Mouse (Mus musculus): Measurements from ENCODE around the gene AC131692.1. TPM values are rescaled to one million over a fixed set of nuclear protein-coding genes. Genes with fewer than 3 reads are reported as not detected.
A peak's percentile ranks its signal among the peaks of the same experiment; 100 is the strongest.

Gene AC131692.1
- polyA plus RNA-seq (2012; fragmentation: generic; extraction: Trizol) = 0.07 TPM

- H3ac ChIP-seq (ENCODE audit: control insufficient read depth, insufficient read length) = no peak within 1 kb of the TSS
- no peak within 1 kb of the TSS for H3K4me3 ChIP-seq
- no peak for TF ChIP-seq TCF12 (IDR thresholded peaks at IDR 0.05; ENCODE audit: insufficient read depth, poor library complexity, severe bottlenecking)
- no peak for TF ChIP-seq SRF (IDR thresholded peaks at IDR 0.05; ENCODE audit: control insufficient read depth, insufficient read length, low read depth)
- TF ChIP-seq CEBPB (IDR thresholded peaks at IDR 0.05; ENCODE audit: insufficient read depth, poor library complexity, severe bottlenecking) = no peak
- TF ChIP-seq POLR2A (IDR thresholded peaks at IDR 0.05; ENCODE audit: insufficient read length, low read depth) = no peak
- TF ChIP-seq MYOG (IDR thresholded peaks at IDR 0.05; ENCODE audit: control insufficient read depth in 1 of 3, insufficient read depth in 1 of 3, insufficient read length in 2 of 3, low read depth in 2 of 3) = no peak
- no peak for TF ChIP-seq MAX (IDR thresholded peaks at IDR 0.05; ENCODE audit: low read depth)
- no peak for TF ChIP-seq POLR2AphosphoS2 (IDR thresholded peaks at IDR 0.05; ENCODE audit: insufficient read length, low read depth)
- TF ChIP-seq TCF3 (IDR thresholded peaks at IDR 0.05; ENCODE audit: insufficient read length, low read depth) = no peak
- no peak for TF ChIP-seq MYOD1 (IDR thresholded peaks at IDR 0.05; ENCODE audit: control insufficient read depth in 1 of 3, insufficient read length in 2 of 3, low read depth in 2 of 3)
- no peaks in the 10 kb centered on the region for H3K27me3 ChIP-seq (ENCODE audit: control insufficient read depth, insufficient read depth, insufficient read length)
- no peak within 1 kb of the TSS for H3K4me2 ChIP-seq (ENCODE audit: low read depth)
- H3K36me3 ChIP-seq (ENCODE audit: control insufficient read depth, insufficient read depth) = peaks cover 6% of the 10 kb centered on the region
- peaks cover 3% of the 10 kb centered on the region for H3K79me2 ChIP-seq (ENCODE audit: control insufficient read depth, insufficient read depth)
Observed at GRCm38 (mm10) chr19:6094119-6094518, at the start of gene AC131692.1. Gene AC131692.1 (plus strand): TSS chr19:6094419.

GRCm38 (mm10) chr19:6045366-6046293 is 48.6 kb upstream of the AC131692.1 start:
- TF ChIP-seq MYOD1 (IDR thresholded peaks at IDR 0.05; ENCODE audit: control insufficient read depth in 1 of 3, insufficient read length in 2 of 3, low read depth in 2 of 3) = peak in 1 of 3 experiments; percentile 35
- no peak for TF ChIP-seq MAX (IDR thresholded peaks at IDR 0.05; ENCODE audit: low read depth)
- H3K27me3 ChIP-seq (ENCODE audit: control insufficient read depth, insufficient read depth, insufficient read length) = no peaks in the 10 kb centered on the region
- peak overlapping the region; percentile 88 for H3K4me2 ChIP-seq (ENCODE audit: low read depth)
- peak overlapping the region; percentile 94 for H3K4me3 ChIP-seq
- H3K36me3 ChIP-seq (ENCODE audit: control insufficient read depth, insufficient read depth) = peaks cover 9% of the 10 kb centered on the region
- H3K79me2 ChIP-seq (ENCODE audit: control insufficient read depth, insufficient read depth) = peaks cover 16% of the 10 kb centered on the region
- H3ac ChIP-seq (ENCODE audit: control insufficient read depth, insufficient read length) = peak overlapping the region; percentile 46

GRCm38 (mm10) chr19:6046294-6047153 is 47.7 kb upstream of the AC131692.1 start, which contains the start of gene Syvn1:
Gene Syvn1 (plus strand): TSS chr19:6046576.
- TF ChIP-seq E2F4 (IDR thresholded peaks at IDR 0.05; ENCODE audit: insufficient read depth) = peak; percentile 3
- TF ChIP-seq TCF12 (IDR thresholded peaks at IDR 0.05; ENCODE audit: insufficient read depth, poor library complexity, severe bottlenecking) = no peak
- TF ChIP-seq POLR2A (IDR thresholded peaks at IDR 0.05; ENCODE audit: insufficient read length, low read depth) = peak; percentile 93
- no peak for TF ChIP-seq CEBPB (IDR thresholded peaks at IDR 0.05; ENCODE audit: insufficient read depth, poor library complexity, severe bottlenecking)
- TF ChIP-seq MYOD1 (IDR thresholded peaks at IDR 0.05; ENCODE audit: control insufficient read depth in 1 of 3, insufficient read length in 2 of 3, low read depth in 2 of 3) = peak in 1 of 3 experiments; percentile 11
- peak in 1 of 3 experiments; percentile 33 for TF ChIP-seq MYOG (IDR thresholded peaks at IDR 0.05; ENCODE audit: control insufficient read depth in 1 of 3, insufficient read depth in 1 of 3, insufficient read length in 2 of 3, low read depth in 2 of 3)
- TF ChIP-seq POLR2AphosphoS2 (IDR thresholded peaks at IDR 0.05; ENCODE audit: insufficient read length, low read depth) = peak; percentile 79
- peaks cover 16% of the 10 kb centered on the region for H3K79me2 ChIP-seq (ENCODE audit: control insufficient read depth, insufficient read depth)
- peaks cover 13% of the 10 kb centered on the region for H3K36me3 ChIP-seq (ENCODE audit: control insufficient read depth, insufficient read depth)
- H3K4me3 ChIP-seq = peak within 1 kb of the TSS; percentile 94
- peak within 1 kb of the TSS; percentile 95 for H3K4me2 ChIP-seq (ENCODE audit: low read depth)
- peak within 1 kb of the TSS; percentile 46 for H3ac ChIP-seq (ENCODE audit: control insufficient read depth, insufficient read length)
- no peaks in the 10 kb centered on the region for H3K27me3 ChIP-seq (ENCODE audit: control insufficient read depth, insufficient read depth, insufficient read length)

- Histone ChIP-seq H3ac (ENCODE audit: control insufficient read depth, insufficient read length) (peak overlapping the region; percentile 46), H3K4me2 (ENCODE audit: low read depth) (peak overlapping the region; percentile 95), H3K4me3 (peak overlapping the region; percentile 94), H3K79me2 (ENCODE audit: control insufficient read depth, insufficient read depth) (peaks cover 16% of the 10 kb centered on the region), H3K27me3 (ENCODE audit: control insufficient read depth, insufficient read depth, insufficient read length) (no peaks in the 10 kb centered on the region), H3K36me3 (ENCODE audit: control insufficient read depth, insufficient read depth) (peaks cover 14% of the 10 kb centered on the region)
- peak in 2 of 3 experiments; percentile 41 to 73 for TF ChIP-seq MYOD1 (IDR thresholded peaks at IDR 0.05; ENCODE audit: control insufficient read depth in 1 of 3, insufficient read length in 2 of 3, low read depth in 2 of 3)
- TF ChIP-seq POLR2AphosphoS2 (IDR thresholded peaks at IDR 0.05; ENCODE audit: insufficient read length, low read depth) = peak; percentile 81
- TF ChIP-seq MYOG (IDR thresholded peaks at IDR 0.05; ENCODE audit: control insufficient read depth in 1 of 3, insufficient read depth in 1 of 3, insufficient read length in 2 of 3, low read depth in 2 of 3) = peak in 2 of 3 experiments; percentile 48 to 73
- no peak for TF ChIP-seq USF1 (IDR thresholded peaks at IDR 0.05; ENCODE audit: low read depth)
Observed at GRCm38 (mm10) chr19:6047154-6047898, 46.9 kb upstream of the AC131692.1 start.

Data from myocyte (in vitro differentiated cells).